Mouse (Mus musculus): Measurements from ENCODE around the gene Brd1. TPM values are rescaled to one million over a fixed set of nuclear protein-coding genes. Genes with fewer than 3 reads are reported as not detected.
A peak's percentile ranks its signal among the peaks of the same experiment; 100 is the strongest.
"Not testable (repeated sequence)": the region's sequence is repeated elsewhere in the genome, so short reads cannot be mapped to it uniquely, and the experiment has no call there.

Brd1 gene
- 24.0 and 24.3 TPM in 2 replicates for polyA plus RNA-seq (2014; fragmentation: Nextera tagmentation; extraction: Ambion mirVana)

DNA sequence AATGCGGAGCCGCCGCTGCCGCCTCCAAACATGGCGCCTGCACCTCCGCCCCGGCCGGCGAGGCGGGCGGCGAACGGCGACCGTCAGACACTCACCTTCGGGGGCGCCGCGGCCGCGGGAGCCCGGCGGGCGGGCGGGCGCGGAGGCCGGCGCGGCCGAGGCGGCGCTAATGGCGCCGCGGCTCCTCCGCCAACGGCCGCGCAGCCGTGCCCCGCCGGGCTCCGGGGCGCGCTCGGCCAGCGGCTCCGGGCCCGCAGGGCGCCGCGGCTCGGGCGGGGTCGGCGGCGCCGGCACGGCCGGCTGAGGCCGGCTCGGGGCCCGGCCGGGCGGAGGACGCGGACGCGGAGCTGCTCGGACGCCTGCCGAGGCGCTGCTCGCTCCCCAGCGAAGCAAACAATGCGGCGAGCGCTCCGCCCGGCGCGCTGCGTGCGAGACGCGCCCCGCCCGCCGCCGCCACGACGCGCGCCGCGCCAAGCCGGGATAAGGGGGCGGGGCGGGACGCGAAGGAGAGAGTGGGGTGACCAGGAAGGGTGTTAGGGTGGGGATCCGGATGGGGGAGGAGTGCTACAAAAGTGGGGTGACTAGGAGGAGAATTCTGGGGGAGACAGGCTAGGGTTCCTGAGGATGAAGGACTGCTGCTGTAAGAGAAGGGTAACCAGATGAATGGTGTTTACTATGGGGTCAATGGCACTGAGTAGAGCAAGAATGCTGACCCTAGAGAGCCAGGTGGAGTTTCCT, at the start of gene Brd1:
Brd1 (minus strand) TSS at position 400 of the 738 bp plus-strand sequence.
- H3K4me1 ChIP-seq (ENCODE audit: control insufficient read depth, insufficient read depth, low read length): peaks cover 3% of the 10 kb centered on the region; the same call in 1 of the 2 replicates
- H3K27ac ChIP-seq (replicated peaks; ENCODE audit: low read depth, low read length): peak within 1 kb of the TSS; percentile 80
- peak; percentile 62; the same call in 1 of the 2 replicates for ATAC-seq (replicated peaks; ENCODE audit: insufficient number of reproducible peaks, low FRiP score, low TSS enrichment, low read depth)
- peak within 1 kb of the TSS; percentile 85 for H3K4me2 ChIP-seq (ENCODE audit: low read depth, low read length)
- DNase-seq (ENCODE audit: low spot score): peak; percentile 87
- WGBS: under 1% methylated on average over 41 of the region's 103 CpGs
- peaks cover 12% of the 10 kb centered on the region for H3K36me3 ChIP-seq (replicated peaks; ENCODE audit: control insufficient read depth, insufficient read depth, low read depth, low read length)
- no peaks in the 10 kb centered on the region for H3K9me3 ChIP-seq (replicated peaks; ENCODE audit: control insufficient read depth, low read length)
- H3K9ac ChIP-seq (replicated peaks; ENCODE audit: low read length): peak within 1 kb of the TSS; percentile 99
- H3K27me3 ChIP-seq (ENCODE audit: control insufficient read depth, insufficient read depth, low read length): no peaks in the 10 kb centered on the region
- H3K4me3 ChIP-seq (ENCODE audit: low read depth, low read length): peak within 1 kb of the TSS; percentile 99

DNA sequence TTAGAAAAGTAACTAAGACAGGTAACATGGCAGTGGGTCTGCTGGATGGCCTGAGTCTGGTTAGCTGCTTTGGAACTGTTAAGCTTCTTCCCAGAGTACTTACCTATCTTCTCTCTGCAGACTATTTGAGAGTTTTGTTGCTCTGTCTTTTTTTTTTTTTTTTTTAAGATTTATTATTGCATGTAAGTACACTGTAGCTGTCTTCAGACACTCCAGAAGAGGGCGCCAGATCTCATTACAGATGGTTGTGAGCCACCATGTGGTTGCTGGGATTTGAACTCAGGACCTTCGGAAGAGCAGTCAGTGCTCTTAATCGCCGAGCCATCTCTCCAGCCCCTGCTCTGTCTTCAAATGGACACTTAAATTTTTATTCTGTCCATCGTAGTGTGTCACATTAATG, 40.6 kb upstream of the Brd1 start:
- H3K4me1 ChIP-seq (ENCODE audit: control insufficient read depth, insufficient read depth, low read length); H3K27ac ChIP-seq (replicated peaks; ENCODE audit: low read depth, low read length); H3K9ac ChIP-seq (replicated peaks; ENCODE audit: low read length); H3K9me3 ChIP-seq (replicated peaks; ENCODE audit: control insufficient read depth, low read length); DNase-seq (ENCODE audit: low spot score); H3K27me3 ChIP-seq (ENCODE audit: control insufficient read depth, insufficient read depth, low read length); H3K4me3 ChIP-seq (ENCODE audit: low read depth, low read length); ATAC-seq (replicated peaks; ENCODE audit: insufficient number of reproducible peaks, low FRiP score, low TSS enrichment, low read depth); H3K4me2 ChIP-seq (ENCODE audit: low read depth, low read length); H3K36me3 ChIP-seq (replicated peaks; ENCODE audit: control insufficient read depth, insufficient read depth, low read depth, low read length): not testable (repeated sequence)
- 92% methylated on average over 5 of the region's 5 CpGs for WGBS

DNA sequence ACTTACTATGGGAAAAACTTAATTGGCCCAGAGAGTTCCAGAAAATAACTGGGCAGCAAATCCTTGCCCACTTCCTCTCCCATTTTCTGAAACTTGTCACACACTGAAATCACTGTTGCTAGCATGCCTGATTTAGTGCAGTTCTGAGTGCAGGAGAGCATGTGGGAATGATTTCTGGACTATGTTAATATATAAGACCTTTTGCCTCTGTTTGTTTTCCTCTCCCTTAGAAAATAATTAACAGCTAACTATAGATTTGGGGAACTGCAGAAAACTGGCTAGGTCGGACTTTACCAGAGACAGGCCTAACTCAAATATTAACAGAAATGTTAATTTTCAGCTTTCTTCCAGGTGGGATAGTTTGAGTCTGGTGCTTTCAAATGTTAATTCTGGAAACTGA, 34.5 kb upstream of the Brd1 start:
- no peaks in the 10 kb centered on the region for H3K36me3 ChIP-seq (replicated peaks; ENCODE audit: control insufficient read depth, insufficient read depth, low read depth, low read length)
- ATAC-seq (replicated peaks; ENCODE audit: insufficient number of reproducible peaks, low FRiP score, low TSS enrichment, low read depth) (no peak), DNase-seq (ENCODE audit: low spot score) (no peak)
- H3K9me3 ChIP-seq (replicated peaks; ENCODE audit: control insufficient read depth, low read length): no peaks in the 10 kb centered on the region
- no peaks in the 10 kb centered on the region for H3K4me1 ChIP-seq (ENCODE audit: control insufficient read depth, insufficient read depth, low read length)
- no peaks in the 10 kb centered on the region for H3K27me3 ChIP-seq (ENCODE audit: control insufficient read depth, insufficient read depth, low read length)
- no peak overlapping the region for H3K4me2 ChIP-seq (ENCODE audit: low read depth, low read length)
- 64% methylated on average over 1 of the region's 1 CpGs for WGBS
- no peak overlapping the region for H3K9ac ChIP-seq (replicated peaks; ENCODE audit: low read length)
- H3K27ac ChIP-seq (replicated peaks; ENCODE audit: low read depth, low read length): no peak overlapping the region
- no peak overlapping the region for H3K4me3 ChIP-seq (ENCODE audit: low read depth, low read length)

DNA sequence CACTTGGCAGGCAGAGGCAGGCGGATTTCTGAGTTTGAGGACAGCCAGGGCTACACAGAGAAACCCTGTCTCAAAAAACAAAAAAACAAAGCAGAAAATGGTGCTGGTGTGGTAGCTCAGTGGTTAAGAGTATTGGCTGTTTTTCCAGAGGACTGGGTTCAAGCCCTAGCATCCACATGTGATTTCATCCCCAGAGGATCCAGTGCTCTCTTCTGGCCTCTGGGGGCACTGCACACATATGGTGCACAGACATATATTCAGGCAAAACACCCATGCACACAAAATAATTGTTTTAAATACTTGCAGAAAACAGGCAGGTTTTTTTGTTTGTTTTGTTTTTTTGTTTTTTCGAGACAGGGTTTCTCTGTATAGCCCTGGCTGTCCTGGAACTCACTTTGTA, 32.1 kb upstream of the Brd1 start:
- not testable (repeated sequence) for H3K9ac ChIP-seq (replicated peaks; ENCODE audit: low read length); H3K27me3 ChIP-seq (ENCODE audit: control insufficient read depth, insufficient read depth, low read length); H3K4me3 ChIP-seq (ENCODE audit: low read depth, low read length); H3K4me2 ChIP-seq (ENCODE audit: low read depth, low read length); H3K27ac ChIP-seq (replicated peaks; ENCODE audit: low read depth, low read length); ATAC-seq (replicated peaks; ENCODE audit: insufficient number of reproducible peaks, low FRiP score, low TSS enrichment, low read depth); H3K9me3 ChIP-seq (replicated peaks; ENCODE audit: control insufficient read depth, low read length); DNase-seq (ENCODE audit: low spot score); H3K36me3 ChIP-seq (replicated peaks; ENCODE audit: control insufficient read depth, insufficient read depth, low read depth, low read length); H3K4me1 ChIP-seq (ENCODE audit: control insufficient read depth, insufficient read depth, low read length)
- WGBS: 98% methylated on average over 2 of the region's 2 CpGs

DNA sequence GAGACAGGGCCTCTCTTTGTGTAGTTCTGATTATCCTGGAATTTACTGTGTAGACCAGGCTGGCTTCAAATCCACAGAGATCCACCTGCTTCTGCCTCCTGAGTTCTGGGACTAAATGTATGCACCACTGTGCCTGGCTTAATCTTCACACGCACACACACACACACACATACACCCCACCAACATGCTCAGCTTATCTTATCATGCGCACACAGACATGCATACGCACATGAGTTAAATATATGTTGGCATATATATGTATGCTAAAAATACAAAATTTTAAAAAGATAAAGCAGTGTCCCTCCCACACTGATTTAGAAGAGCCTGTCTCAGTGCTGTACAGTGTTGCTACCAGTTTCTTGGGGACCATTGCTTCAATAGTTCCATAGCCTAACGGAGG, 27.5 kb upstream of the Brd1 start:
- Histone ChIP-seq H3K9ac (replicated peaks; ENCODE audit: low read length) (no peak overlapping the region), H3K4me1 (ENCODE audit: control insufficient read depth, insufficient read depth, low read length) (no peaks in the 10 kb centered on the region), H3K27ac (replicated peaks; ENCODE audit: low read depth, low read length) (no peak overlapping the region), H3K4me2 (ENCODE audit: low read depth, low read length) (no peak overlapping the region), H3K4me3 (ENCODE audit: low read depth, low read length) (no peak overlapping the region), H3K27me3 (ENCODE audit: control insufficient read depth, insufficient read depth, low read length) (no peaks in the 10 kb centered on the region), H3K36me3 (replicated peaks; ENCODE audit: control insufficient read depth, insufficient read depth, low read depth, low read length) (peaks cover 3% of the 10 kb centered on the region), H3K9me3 (replicated peaks; ENCODE audit: control insufficient read depth, low read length) (no peaks in the 10 kb centered on the region)
- ATAC-seq (replicated peaks; ENCODE audit: insufficient number of reproducible peaks, low FRiP score, low TSS enrichment, low read depth): no peak
- 93% methylated on average over 4 of the region's 4 CpGs for WGBS
- DNase-seq (ENCODE audit: low spot score): no peak

DNA sequence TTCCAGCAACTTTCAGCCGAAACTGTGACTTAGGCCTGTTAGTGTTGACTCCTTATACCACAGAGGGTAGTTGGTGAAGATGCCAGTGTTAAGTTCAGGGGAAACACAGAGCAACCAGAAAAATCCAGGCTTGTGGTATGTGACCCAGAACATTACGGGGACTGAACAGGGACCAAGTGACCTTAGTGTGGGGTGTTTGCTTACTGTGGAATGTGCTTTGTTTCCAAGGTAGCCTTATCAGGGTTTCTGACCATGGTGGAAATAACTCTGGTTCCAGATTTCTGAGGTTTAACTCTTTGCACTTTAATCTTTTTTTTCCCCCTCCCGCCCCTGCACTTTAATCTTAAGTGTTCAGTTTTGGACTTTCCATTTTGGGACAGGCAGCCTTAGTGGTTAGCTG, 24.0 kb upstream of the Brd1 start:
- no peak overlapping the region for H3K9ac ChIP-seq (replicated peaks; ENCODE audit: low read length)
- H3K36me3 ChIP-seq (replicated peaks; ENCODE audit: control insufficient read depth, insufficient read depth, low read depth, low read length): peaks cover 3% of the 10 kb centered on the region
- H3K9me3 ChIP-seq (replicated peaks; ENCODE audit: control insufficient read depth, low read length): no peaks in the 10 kb centered on the region
- no peaks in the 10 kb centered on the region for H3K27me3 ChIP-seq (ENCODE audit: control insufficient read depth, insufficient read depth, low read length)
- DNase-seq (ENCODE audit: low spot score): no peak
- no peaks in the 10 kb centered on the region; the same call in 1 of the 2 replicates for H3K4me1 ChIP-seq (ENCODE audit: control insufficient read depth, insufficient read depth, low read length)
- 90% methylated on average over 3 of the region's 3 CpGs for WGBS
- no peak overlapping the region for H3K4me2 ChIP-seq (ENCODE audit: low read depth, low read length)
- H3K4me3 ChIP-seq (ENCODE audit: low read depth, low read length): no peak overlapping the region
- ATAC-seq (replicated peaks; ENCODE audit: insufficient number of reproducible peaks, low FRiP score, low TSS enrichment, low read depth): no peak
- H3K27ac ChIP-seq (replicated peaks; ENCODE audit: low read depth, low read length): no peak overlapping the region

DNA sequence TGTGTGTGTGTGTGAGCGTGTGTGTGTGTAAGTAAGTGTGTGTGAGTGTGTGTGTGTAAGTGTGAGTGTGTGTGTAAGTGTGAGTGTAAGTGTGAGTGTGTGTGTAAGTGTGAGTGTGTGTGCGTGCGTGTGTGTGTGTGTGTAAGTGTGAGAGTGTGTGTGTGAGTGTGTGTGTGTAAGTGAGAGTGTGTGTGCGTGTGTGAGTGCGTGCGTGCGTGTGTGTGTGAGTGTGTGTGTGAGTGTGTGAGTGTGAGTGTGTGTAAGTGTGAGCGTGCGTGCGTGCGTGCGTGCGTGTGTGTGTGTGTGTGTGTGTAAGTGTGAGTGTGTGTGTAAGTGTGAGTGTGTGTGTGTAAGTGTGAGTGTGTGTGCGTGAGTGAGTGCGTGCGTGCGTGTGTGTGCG, 21.7 kb upstream of the Brd1 start:
- peaks cover 3% of the 10 kb centered on the region; the same call in 1 of the 2 replicates for H3K36me3 ChIP-seq (replicated peaks; ENCODE audit: control insufficient read depth, insufficient read depth, low read depth, low read length)

DNA sequence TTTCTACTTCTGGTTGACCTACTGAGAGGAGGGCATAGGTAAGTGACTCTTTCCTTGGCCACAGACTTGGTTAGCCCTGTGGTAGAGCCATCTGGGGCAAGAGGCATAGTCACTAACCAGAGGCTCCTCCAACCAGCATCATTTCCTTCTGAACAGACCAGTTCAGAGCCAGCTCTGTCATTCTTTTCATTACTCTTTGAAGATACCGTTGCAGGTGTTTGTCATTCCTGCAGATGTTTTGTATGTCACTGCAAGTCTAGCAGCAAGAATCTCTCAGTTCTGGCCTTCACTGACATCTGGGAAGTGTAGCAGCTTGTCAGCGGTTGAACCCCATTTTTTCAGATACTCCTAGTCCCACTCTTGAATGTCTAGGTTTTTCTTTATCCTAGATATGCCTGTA, 20.9 kb upstream of the Brd1 start:
- Histone ChIP-seq H3K27ac (replicated peaks; ENCODE audit: low read depth, low read length) (no peak overlapping the region), H3K27me3 (ENCODE audit: control insufficient read depth, insufficient read depth, low read length) (no peaks in the 10 kb centered on the region), H3K9ac (replicated peaks; ENCODE audit: low read length) (no peak overlapping the region), H3K4me3 (ENCODE audit: low read depth, low read length) (no peak overlapping the region), H3K36me3 (replicated peaks; ENCODE audit: control insufficient read depth, insufficient read depth, low read depth, low read length) (peaks cover 3% of the 10 kb centered on the region; the same call in 1 of the 2 replicates), H3K4me2 (ENCODE audit: low read depth, low read length) (no peak overlapping the region), H3K4me1 (ENCODE audit: control insufficient read depth, insufficient read depth, low read length) (no peaks in the 10 kb centered on the region; the same call in none of the 2 replicates), H3K9me3 (replicated peaks; ENCODE audit: control insufficient read depth, low read length) (no peaks in the 10 kb centered on the region)
- ATAC-seq (replicated peaks; ENCODE audit: insufficient number of reproducible peaks, low FRiP score, low TSS enrichment, low read depth) (no peak), DNase-seq (ENCODE audit: low spot score) (no peak)
- WGBS: 86% methylated on average over 2 of the region's 2 CpGs

More for the DNA sequence above, 21.7 kb upstream of the Brd1 start:
- 97% methylated on average over 18 of the region's 18 CpGs for WGBS
- Histone ChIP-seq H3K4me3 (ENCODE audit: low read depth, low read length) (no peak overlapping the region), H3K4me2 (ENCODE audit: low read depth, low read length) (no peak overlapping the region), H3K27ac (replicated peaks; ENCODE audit: low read depth, low read length) (no peak overlapping the region), H3K9me3 (replicated peaks; ENCODE audit: control insufficient read depth, low read length) (no peaks in the 10 kb centered on the region), H3K27me3 (ENCODE audit: control insufficient read depth, insufficient read depth, low read length) (no peaks in the 10 kb centered on the region), H3K4me1 (ENCODE audit: control insufficient read depth, insufficient read depth, low read length) (no peaks in the 10 kb centered on the region; the same call in none of the 2 replicates), H3K9ac (replicated peaks; ENCODE audit: low read length) (no peak overlapping the region)
- ATAC-seq (replicated peaks; ENCODE audit: insufficient number of reproducible peaks, low FRiP score, low TSS enrichment, low read depth) (no peak), DNase-seq (ENCODE audit: low spot score) (no peak)
